Mouse (Mus musculus): ENCODE results near the gene Kctd6.

GRCm38 (mm10) chr14:8218238-8218637 lies 4.3 kb downstream of the Kctd6 start:
- TF ChIP-seq CTCF (IDR thresholded peaks at IDR 0.05; ENCODE audit: insufficient read depth, low read depth, low read length) = no peak
- TF ChIP-seq POLR2A (IDR thresholded peaks at IDR 0.05; ENCODE audit: insufficient read depth, low read depth, low read length) = no peak
